Mouse (Mus musculus): Measurements from ENCODE around the gene Slc4a3. TPM values are rescaled to one million over a fixed set of nuclear protein-coding genes. Genes with fewer than 3 reads are reported as not detected.

Slc4a3 gene
- total RNA-seq, 4 experiments from 2014 or later = 124 to 271 (median 199) TPM

DNA sequence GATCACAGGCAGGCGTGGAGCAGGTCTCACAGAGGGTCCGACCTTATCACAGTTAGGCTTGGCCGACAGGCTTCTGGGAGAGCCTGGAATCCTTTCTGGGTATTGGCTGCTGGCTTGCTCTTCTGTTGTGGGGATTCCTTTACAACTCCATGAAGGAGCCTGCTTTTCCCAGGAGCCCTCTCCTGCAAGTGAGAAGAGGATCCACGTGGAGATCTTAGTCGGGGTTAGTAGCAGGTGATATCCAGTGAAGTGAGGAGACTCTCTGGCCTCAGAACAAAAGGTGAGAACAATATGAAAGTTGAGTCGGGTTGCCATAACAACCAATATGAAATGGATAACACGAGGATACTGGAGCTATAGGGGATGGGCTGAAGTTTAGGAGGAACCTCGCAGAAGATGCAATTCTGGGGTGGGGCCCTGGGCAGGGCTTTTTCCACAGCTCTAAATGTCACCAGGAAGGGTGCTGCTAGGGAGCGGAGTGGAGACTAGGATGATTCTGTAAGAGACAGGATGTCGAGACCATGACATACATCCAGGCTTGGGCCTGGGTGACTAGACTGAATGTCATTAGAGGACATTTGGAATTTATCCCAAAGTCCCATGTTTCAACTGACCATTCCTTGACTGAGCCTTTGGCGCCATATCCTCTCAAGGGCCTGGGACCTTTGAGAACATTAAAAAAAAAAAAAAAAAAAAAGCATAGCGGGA is 14.3 kb downstream of the Slc4a3 start:
- DNase-seq = no peak

GRCm38 (mm10) chr1:75561221-75561897 is 15.3 kb downstream of the Slc4a3 start:
- no peak for DNase-seq

DNA sequence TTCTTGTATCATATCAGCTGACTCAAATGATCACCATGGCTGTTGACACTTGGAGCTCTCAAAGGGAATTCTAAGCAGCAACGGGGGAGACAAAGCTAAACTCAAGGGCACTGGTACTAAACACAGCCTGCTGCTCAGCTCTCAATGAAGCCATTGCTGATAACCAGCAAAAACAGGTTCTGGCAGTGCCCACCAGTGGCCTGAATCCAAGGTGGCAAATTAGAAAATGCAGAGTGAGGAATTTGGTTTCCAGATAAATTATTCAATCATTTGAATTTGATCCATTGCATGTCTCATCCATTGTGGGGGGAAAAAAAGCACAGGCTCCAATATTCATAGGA is 15.8 kb downstream of the Slc4a3 start:
- DNase-seq = no peak

- no peak for DNase-seq
These were observed 18.0 kb downstream of the Slc4a3 start for GRCm38 (mm10) chr1:75564102-75564501.

GRCm38 (mm10) chr1:75564916-75565315 is 18.9 kb downstream of the Slc4a3 start:
- no peak for DNase-seq

GRCm38 (mm10) chr1:75565616-75566015 is 19.6 kb downstream of the Slc4a3 start:
- DNase-seq = no peak

- DNase-seq = no peak
These were observed 24.3 kb downstream of the Slc4a3 start for GRCm38 (mm10) chr1:75570403-75570802.

DNA sequence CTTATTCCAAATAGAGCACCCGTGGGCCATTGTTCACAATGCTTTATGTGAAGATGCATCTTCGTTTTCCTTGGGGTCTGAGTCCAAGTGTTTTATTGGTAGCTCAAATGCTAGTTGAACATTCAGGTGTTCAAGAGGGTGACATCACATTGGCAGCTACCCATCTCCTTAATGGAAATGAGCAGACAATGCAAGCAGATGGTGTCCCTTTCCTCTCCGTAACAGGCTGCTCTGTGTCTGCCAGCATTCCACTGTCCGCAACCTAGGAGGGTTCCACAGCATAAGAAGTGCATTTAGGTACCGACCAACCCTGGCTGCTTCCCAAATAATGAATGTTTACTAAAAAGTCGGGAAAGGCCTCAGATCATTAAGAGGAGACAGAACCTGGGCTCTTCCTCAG is 26.7 kb downstream of the Slc4a3 start:
- DNase-seq = no peak

GRCm38 (mm10) chr1:75573715-75574114 is 27.6 kb downstream of the Slc4a3 start:
- DNase-seq = no peak

DNA sequence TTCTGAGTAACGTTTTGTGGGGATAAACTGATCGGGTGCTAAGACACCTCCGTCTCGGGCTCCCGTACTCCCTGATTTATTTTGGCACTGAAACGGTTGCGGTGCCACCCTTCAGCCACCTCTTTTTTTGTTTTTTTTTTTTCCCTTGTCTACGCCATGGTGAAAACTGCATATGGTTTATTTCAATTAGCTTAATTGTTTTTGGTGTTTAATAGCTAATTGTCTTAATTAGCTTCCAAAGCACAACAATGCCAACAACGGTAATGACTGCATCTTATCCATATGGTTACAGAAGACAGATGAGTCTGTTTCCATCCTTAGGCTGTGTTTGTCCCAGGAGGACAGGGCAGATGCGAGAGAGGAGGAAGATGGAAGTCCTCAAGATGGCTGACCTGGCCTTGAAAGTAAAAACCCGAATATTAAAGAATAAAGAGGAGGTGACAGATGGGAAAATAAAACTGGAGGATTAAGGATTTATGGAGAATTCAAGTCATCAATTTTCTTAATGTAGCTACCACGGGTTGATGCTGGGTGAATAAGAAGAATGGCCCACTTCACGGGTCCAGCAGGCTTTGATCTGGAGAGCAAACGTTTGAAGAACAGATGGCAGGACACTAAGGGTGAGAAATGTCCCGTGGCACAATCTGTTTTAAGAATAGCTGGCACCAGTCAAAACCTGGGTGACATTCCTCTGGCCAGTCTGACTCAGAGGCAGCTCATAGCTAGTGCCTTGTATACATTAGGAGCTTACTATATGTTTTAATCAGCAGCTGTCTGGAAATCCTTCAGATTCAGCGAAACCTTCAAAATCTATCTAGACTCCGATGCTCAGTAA is 28.6 kb downstream of the Slc4a3 start:
- DNase-seq = no peak

- no peak for DNase-seq
These were observed 36.0 kb downstream of the Slc4a3 start for GRCm38 (mm10) chr1:75581936-75582624.

- DNase-seq = no peak
These were observed 36.5 kb downstream of the Slc4a3 start for GRCm38 (mm10) chr1:75582625-75582956.

DNA sequence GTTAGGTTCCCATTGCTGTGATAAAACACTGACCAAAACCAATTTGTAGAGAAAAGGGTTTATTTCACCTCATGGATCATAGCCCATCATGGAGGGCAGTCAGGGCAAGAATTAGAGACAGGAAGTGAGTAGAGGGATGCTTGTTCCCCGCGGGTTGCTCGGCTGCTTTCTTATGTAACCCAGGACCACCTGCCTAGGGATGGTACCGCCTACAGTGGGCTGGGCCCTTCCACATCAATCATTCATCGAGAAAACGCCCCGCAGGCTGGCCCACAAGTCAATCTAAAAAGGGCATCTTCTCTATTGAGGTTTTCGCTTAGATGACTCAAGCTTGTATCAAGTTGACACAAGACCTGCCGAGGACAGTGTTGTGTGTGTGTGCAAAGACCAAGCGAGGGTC is 37.0 kb downstream of the Slc4a3 start:
- DNase-seq = no peak

GRCm38 (mm10) chr1:75586791-75587190 is 40.7 kb downstream of the Slc4a3 start:
- no peak for DNase-seq

GRCm38 (mm10) chr1:75587738-75588719 is 42.0 kb downstream of the Slc4a3 start:
- no peak for DNase-seq

DNA sequence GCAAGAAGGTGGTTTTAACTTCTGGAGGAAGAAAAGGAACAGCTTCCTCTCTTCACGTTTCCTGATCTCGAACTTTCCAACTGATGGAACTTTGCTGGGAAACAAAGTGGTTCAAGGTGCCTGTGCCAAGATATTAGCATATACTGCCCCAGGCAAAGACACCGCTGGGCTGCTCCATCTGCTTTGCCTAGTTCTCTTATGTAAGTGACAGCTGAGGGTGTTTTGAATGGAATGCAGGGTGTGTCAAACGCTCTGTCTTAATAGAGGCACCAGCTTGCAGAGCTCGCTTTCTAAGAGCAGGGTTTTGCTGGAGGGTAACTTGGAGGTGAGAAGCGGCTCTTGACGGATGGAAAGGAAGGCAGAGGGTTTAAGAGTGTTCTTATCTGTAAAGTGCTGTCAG is 42.8 kb downstream of the Slc4a3 start:
- DNase-seq = no peak

- no peak for DNase-seq
These were observed 43.9 kb downstream of the Slc4a3 start for GRCm38 (mm10) chr1:75589983-75590382.

- DNase-seq = no peak
These were observed 47.9 kb downstream of the Slc4a3 start for GRCm38 (mm10) chr1:75593956-75594355.

DNA sequence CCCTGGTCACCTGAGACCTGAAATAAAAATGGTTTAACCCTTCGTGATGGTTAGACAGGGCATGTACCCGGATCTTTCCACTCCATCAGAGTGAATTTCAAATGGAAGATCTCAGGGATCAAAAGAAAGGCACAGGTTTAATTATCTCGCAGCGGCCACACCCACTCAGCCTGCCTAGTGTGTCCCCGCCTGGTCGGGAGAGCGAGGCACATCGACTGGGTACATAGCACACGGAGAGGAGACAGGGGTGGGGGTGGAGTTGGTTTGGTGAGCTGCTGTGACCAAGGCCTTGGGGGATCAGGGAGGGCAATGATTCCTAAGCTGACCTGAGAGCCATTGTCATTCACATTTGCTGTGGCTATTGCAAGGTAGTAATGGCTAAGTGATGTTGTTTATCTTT is 48.8 kb downstream of the Slc4a3 start:
- DNase-seq = no peak

DNA sequence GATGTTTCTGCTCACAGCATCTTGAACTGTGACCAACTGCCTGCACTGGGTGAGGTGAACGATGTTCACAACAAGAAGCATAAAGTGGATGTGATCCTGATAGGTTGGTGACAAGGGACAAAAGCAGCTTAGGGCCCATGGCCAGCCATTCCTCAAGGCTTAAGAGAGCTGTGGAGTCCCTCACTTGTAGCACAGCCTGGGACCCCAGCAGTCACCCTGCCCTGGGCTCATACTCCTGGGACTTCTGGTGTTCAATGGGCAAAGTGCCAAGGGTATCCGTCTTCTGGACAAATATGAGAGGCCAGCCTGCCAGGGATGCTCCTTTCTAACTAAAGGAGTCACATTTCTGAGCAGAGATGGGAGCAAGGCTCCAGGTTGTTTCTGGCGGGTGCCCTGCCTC is 49.9 kb downstream of the Slc4a3 start:
- no peak for DNase-seq

- DNase-seq = no peak
These were observed 50.8 kb downstream of the Slc4a3 start for GRCm38 (mm10) chr1:75596906-75597305.

DNA sequence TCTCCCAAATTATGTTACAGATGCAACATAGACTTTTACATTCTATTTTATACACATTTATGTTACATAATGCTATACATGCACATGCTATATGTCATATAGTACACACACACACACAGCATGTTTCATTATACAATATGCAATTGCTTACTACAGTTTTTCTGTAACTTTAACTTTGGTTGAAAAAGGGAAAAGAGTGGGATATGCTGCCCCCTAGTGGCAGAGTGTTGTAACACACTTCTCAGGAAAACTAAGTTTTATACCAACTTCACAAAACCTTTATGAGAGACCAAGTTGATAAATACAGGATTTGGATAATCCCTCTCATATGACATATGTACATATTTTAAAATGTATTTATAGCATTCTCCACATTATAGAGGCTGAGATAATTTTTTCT is 51.6 kb downstream of the Slc4a3 start:
- DNase-seq = no peak
